ENCODE assay signal across 8 mouse cellular contexts in the genomic region with DNA sequence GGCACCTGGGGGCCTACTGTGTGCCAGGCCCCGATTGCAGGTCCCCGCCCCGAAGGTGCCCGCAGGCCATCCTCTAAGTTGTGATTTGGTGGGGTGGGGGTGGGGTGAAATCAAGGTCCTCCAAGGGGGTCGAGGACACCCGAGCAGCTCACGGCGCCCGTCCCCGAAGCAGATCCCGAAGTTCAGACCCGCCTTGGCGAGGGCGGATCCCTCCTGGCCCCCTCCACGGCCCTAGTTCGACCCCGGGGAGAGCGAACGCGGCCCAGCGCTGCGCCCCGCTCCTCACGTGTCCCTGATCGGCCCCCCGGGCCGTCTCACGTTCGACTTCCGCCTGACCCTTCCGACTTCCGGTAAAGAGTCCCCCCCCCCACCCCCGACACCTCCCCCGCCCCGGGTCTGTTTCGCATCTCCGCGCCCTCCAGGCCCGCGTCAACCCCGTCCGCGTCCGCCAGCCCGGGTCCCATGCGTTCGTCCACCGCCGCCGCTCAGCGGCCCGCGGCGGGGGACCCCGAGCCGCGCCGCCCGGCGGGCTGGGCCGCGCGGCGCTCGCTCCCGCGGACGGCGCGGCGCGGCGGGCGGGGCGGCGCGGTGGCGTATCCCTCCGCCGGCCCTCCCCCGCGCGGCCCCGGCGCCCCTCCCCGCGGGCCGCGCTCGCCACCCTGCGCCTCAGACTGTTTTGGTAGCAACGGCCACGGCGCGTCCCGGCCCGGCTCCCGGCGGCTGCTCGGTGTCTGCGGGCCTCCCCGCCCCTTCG. TPM values are rescaled to one million over a fixed set of nuclear protein-coding genes. Genes with fewer than 3 reads are reported as not detected.
DNase-seq lines count a peak whose midpoint lies in the region; ATAC-seq and TF ChIP-seq lines count a peak whose summit lies in the region.

Gene Atxn2, plus strand, starts transcription at position 164 of the 754 bp plus-strand sequence.

- H3K9ac ChIP-seq in hindbrain, embryonic 11.5 days (ENCODE audit: low read depth, low read length): peak within 1 kb of the TSS; percentile 97
- peak within 1 kb of the TSS; percentile 91 for H3K9ac ChIP-seq in lung, postnatal 0 days (replicated peaks; ENCODE audit: low read depth)

- ATAC-seq in hindbrain, embryonic 11.5 days (ENCODE audit: low FRiP score): peak; percentile 86
- peak; percentile 83 for ATAC-seq in lung, postnatal 0 days

- no peaks in the 10 kb centered on the region for H3K9me3 ChIP-seq in hindbrain, embryonic 11.5 days (ENCODE audit: control insufficient read depth, low read length)
- H3K9me3 ChIP-seq in lung, postnatal 0 days (ENCODE audit: low read length): no peaks in the 10 kb centered on the region

- no peaks in the 10 kb centered on the region for H3K36me3 ChIP-seq in hindbrain, embryonic 11.5 days (ENCODE audit: control insufficient read depth, insufficient read depth, low read length)
- no peaks in the 10 kb centered on the region for H3K36me3 ChIP-seq in lung, postnatal 0 days (ENCODE audit: insufficient read depth, low read length)

- H3K4me3 ChIP-seq in hindbrain, embryonic 11.5 days (ENCODE audit: low read depth, low read length): peak within 1 kb of the TSS; percentile 99
- peak within 1 kb of the TSS; percentile 99 for H3K4me3 ChIP-seq in lung, postnatal 0 days (ENCODE audit: low read depth, low read length)

- peak within 1 kb of the TSS; percentile 95 for H3K27ac ChIP-seq in hindbrain, embryonic 11.5 days (ENCODE audit: low read depth, low read length)
- peak within 1 kb of the TSS; percentile 96 for H3K27ac ChIP-seq in lung, postnatal 0 days (ENCODE audit: low read length)

- peak within 1 kb of the TSS; percentile 86 for H3K4me2 ChIP-seq in hindbrain, embryonic 11.5 days (replicated peaks; ENCODE audit: low read depth, low read length)
- peak within 1 kb of the TSS; percentile 84 for H3K4me2 ChIP-seq in lung, postnatal 0 days (replicated peaks; ENCODE audit: low read depth, low read length)

- no peak for TF ChIP-seq EP300 in lung, postnatal 0 days (IDR thresholded peaks at IDR 0.05)

- no peak for TF ChIP-seq CTCF in lung, postnatal 0 days (IDR thresholded peaks at IDR 0.05)

- no peaks in the 10 kb centered on the region for H3K27me3 ChIP-seq in hindbrain, embryonic 11.5 days (ENCODE audit: control insufficient read depth, insufficient read depth, low read length)
- H3K27me3 ChIP-seq in lung, postnatal 0 days (replicated peaks; ENCODE audit: insufficient read depth, low read length): no peaks in the 10 kb centered on the region

- H3K4me1 ChIP-seq in hindbrain, embryonic 11.5 days (replicated peaks; ENCODE audit: control insufficient read depth, insufficient read depth, low read length): peaks cover 2% of the 10 kb centered on the region; the same call in 1 of the 2 replicates
- H3K4me1 ChIP-seq in lung, postnatal 0 days (ENCODE audit: insufficient read depth, low read depth, low read length): peaks cover 15% of the 10 kb centered on the region; the same call in 1 of the 2 replicates

- WGBS in hindbrain, embryonic 11.5 days: under 1% methylated on average over 35 of the region's 103 CpGs
- WGBS in lung, postnatal 0 days: 0% methylated on average over 15 of the region's 103 CpGs

- DNase-seq in Muller cell, postnatal 12 days (ENCODE audit: inconsistent ontology term): peak; percentile 93
- DNase-seq in cerebellum, adult 9-11 months: peak; percentile 85
- peak; percentile 72 to 83 for DNase-seq in frontal cortex, postnatal 10 days (ENCODE audit: low spot score in 2 of 2)
- DNase-seq in hindbrain, embryonic 11.5 days (ENCODE audit: low spot score): peak; percentile 86
- DNase-seq in layer of hippocampus, postnatal 10 days (ENCODE audit: low spot score in 2 of 2): peak; percentile 83 to 88
- DNase-seq in lung, postnatal 0 days (ENCODE audit: low spot score): peak; percentile 83
- peak; percentile 86 for DNase-seq in ovary, postnatal 10 days (ENCODE audit: low spot score)
- DNase-seq in thymus, postnatal 10 days (ENCODE audit: low spot score in 2 of 2): peak; percentile 79 to 81

RNA-seq across cellular contexts. Expression of gene Atxn2, which starts in this region (rescaled TPM):
- polyA plus RNA-seq in hindbrain, embryonic 11.5 days (2014; fragmentation: Nextera tagmentation; extraction: Ambion mirVana): 63.5 and 75.2 TPM in 2 replicates
- total RNA-seq in layer of hippocampus, postnatal 10 days (2021): 100 to 1,000 TPM; 204 to 220 TPM
- polyA plus RNA-seq in lung, postnatal 0 days (2015; fragmentation: Nextera tagmentation; extraction: Ambion mirVana): 40.6 and 45.3 TPM in 2 replicates

Comparison
In these comparisons a context has a peak if more than half of its experiments do, and no peak if none do; other contexts are left out.
1. Peak in every context shown above with its lines: DNase-seq, ATAC-seq, H3K4me3 ChIP-seq and H3K27ac ChIP-seq.